Mouse (Mus musculus) gastrocnemius, adult 2 months (tissue): ENCODE results near the gene Arhgef2. TPM values are rescaled to one million over a fixed set of nuclear protein-coding genes. Genes with fewer than 3 reads are reported as not detected.

ENCODE experiments used
- DNase-seq: peaks from one replicate; pipeline ENCODE4 v3.0.0; 2022
- H3K27ac ChIP-seq: fragments of 200-600 bp; 2 replicates; pipeline ENCODE4 v1.8.1; 2022; ENCODE audit warnings: mild to moderate bottlenecking
- H3K4me3 ChIP-seq: fragments of 200-600 bp; 2 replicates; pipeline ENCODE4 v1.8.1; 2022; ENCODE audit warnings: mild to moderate bottlenecking, moderate library complexity
- CTCF ChIP-seq: fragments of 200-600 bp; IDR thresholded peaks from 2 replicates; pipeline ENCODE4 v1.8.1; 2022; ENCODE audit warnings: antibody characterized with exemption, mild to moderate bottlenecking, moderate library complexity
- intact Hi-C: fragments of 180-260 bp; cut with DNase I; formaldehyde crosslinking; loops from one replicate; pipeline ENCODE4 v1.15.1; 2025
- total RNA-seq, 2 experiments: library from RNA; stranded (reverse); gene quantifications; 2 replicates each; pipeline ENCODE4 v1.2.3; 2021

Arhgef2 gene
- total RNA-seq, 2 experiments from 2014 or later = 22.4 to 24.7 TPM

DNA sequence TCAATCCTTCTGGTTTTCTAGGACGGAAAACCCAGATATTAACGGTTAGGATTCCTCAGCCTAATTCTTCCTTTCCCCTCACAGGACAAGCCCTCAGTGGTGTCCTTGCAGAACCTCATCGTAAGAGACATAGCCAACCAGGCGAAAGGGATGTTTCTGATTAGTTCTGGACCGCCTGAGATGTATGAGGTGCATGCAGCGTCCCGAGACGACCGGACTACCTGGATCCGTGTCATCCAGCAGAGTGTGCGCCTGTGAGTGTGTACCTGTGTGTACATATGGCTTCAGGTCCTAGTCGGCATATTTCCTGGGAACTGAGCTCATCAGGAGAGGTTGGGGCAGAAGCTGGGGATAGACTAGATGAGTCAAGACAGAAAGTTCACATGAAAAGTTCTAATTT lies 33.5 kb downstream of the Arhgef2 start:
- intact Hi-C loops = no loop called here
- Histone ChIP-seq H3K4me3 (no peak overlapping the region), H3K27ac (no peak overlapping the region)
- no peak for TF ChIP-seq CTCF
- no peak for DNase-seq

GRCm38 (mm10) chr3:88640676-88641075 lies 34.9 kb downstream of the Arhgef2 start:
- intact Hi-C loops = loop anchor here (1.0 kb wide), 1 partner anchor 33 kb away; no protein-coding TSS in a partner anchor
- peak; percentile 65 for TF ChIP-seq CTCF
- DNase-seq = peak; percentile 61
- Histone ChIP-seq H3K27ac (no peak overlapping the region), H3K4me3 (no peak overlapping the region)

DNA sequence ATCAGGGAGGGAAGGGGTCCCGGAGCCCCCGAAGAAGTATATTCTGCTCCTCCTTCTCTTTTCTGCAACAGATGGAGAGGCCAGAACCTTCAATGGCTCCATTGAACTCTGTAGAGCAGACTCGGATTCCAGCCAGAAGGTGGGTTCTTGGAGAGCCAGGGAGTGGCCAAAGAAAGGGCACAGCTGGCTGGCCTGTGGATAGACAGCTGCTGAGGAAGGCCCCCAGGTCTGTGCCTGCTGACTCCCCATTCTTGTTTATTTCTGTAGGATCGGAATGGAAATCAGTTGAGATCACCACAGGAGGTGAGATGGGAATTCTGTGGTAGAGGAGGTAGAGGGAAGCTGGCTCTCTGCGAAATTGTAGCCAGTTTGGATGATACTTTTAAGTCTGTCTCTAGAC lies 37.3 kb downstream of the Arhgef2 start:
- Histone ChIP-seq H3K4me3 (no peak overlapping the region), H3K27ac (no peak overlapping the region)
- no peak for DNase-seq
- intact Hi-C loops = no loop called here
- no peak for TF ChIP-seq CTCF

DNA sequence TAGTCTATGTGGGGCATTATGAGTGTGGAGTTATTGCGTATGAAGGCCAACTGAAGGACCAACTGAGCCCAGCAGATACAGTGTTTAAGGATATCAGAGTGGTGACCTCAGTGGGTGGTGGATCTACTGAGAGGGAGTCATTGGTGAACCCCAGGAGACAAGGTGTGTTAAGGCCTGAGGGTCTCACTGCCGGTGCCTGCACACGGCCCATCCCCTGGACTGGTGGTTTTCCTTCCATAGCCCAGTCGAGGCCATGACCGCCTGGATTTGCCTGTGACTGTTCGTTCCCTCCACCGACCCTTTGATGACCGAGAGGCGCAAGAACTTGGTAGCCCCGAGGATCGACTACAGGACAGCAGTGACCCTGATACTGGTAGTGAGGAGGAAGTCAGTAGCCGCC lies 40.2 kb downstream of the Arhgef2 start:
- H3K4me3 ChIP-seq = no peak overlapping the region
- no peak overlapping the region for H3K27ac ChIP-seq
- no peak for TF ChIP-seq CTCF
- intact Hi-C loops = no loop called here
- peak; percentile 14 for DNase-seq

- Histone ChIP-seq H3K27ac (no peak overlapping the region), H3K4me3 (no peak overlapping the region)
- no peak for TF ChIP-seq CTCF
- DNase-seq = peak; percentile 13
- intact Hi-C loops = no loop called here
Measured at GRCm38 (mm10) chr3:88646426-88646995, 40.7 kb downstream of the Arhgef2 start.

DNA sequence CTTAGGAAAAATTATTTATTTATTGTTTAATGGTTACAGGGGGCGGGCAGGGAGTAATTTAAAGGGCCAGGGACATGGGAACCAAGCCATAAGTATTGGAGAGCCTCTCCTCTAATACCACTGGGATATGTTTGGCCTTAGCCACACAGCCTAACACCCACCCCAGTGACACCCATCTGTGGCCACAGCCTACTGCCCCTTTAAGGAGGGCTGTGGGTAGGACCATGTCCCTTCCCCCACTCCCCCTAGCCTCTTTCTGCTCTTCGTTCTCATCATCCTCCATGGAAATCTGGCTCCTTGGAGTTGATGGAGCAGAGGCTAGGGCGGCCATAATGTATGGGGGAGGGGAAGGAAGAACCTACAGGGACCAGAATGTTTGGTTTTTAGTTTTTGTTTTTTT lies 41.3 kb downstream of the Arhgef2 start:
- peak; percentile 11 for DNase-seq
- no peak overlapping the region for H3K4me3 ChIP-seq
- TF ChIP-seq CTCF = no peak
- H3K27ac ChIP-seq = no peak overlapping the region
- intact Hi-C loops = no loop called here

GRCm38 (mm10) chr3:88647779-88648413 lies 42.1 kb downstream of the Arhgef2 start:
- peak; percentile 13 for DNase-seq
- Histone ChIP-seq H3K27ac (no peak overlapping the region), H3K4me3 (no peak overlapping the region)
- TF ChIP-seq CTCF = no peak
- intact Hi-C loops = no loop called here

GRCm38 (mm10) chr3:88648452-88649168 lies 42.8 kb downstream of the Arhgef2 start:
- no peak for TF ChIP-seq CTCF
- Histone ChIP-seq H3K4me3 (no peak overlapping the region), H3K27ac (no peak overlapping the region)
- intact Hi-C loops = no loop called here
- DNase-seq = peak; percentile 13

GRCm38 (mm10) chr3:88649186-88649585 lies 43.4 kb downstream of the Arhgef2 start:
- no peak for TF ChIP-seq CTCF
- Histone ChIP-seq H3K27ac (no peak overlapping the region), H3K4me3 (no peak overlapping the region)
- peak; percentile 12 for DNase-seq
- intact Hi-C loops = no loop called here

- intact Hi-C loops = no loop called here
- Histone ChIP-seq H3K27ac (no peak overlapping the region), H3K4me3 (no peak overlapping the region)
- TF ChIP-seq CTCF = no peak
- DNase-seq = no peak
Measured at GRCm38 (mm10) chr3:88649967-88650366, 44.2 kb downstream of the Arhgef2 start.

DNA sequence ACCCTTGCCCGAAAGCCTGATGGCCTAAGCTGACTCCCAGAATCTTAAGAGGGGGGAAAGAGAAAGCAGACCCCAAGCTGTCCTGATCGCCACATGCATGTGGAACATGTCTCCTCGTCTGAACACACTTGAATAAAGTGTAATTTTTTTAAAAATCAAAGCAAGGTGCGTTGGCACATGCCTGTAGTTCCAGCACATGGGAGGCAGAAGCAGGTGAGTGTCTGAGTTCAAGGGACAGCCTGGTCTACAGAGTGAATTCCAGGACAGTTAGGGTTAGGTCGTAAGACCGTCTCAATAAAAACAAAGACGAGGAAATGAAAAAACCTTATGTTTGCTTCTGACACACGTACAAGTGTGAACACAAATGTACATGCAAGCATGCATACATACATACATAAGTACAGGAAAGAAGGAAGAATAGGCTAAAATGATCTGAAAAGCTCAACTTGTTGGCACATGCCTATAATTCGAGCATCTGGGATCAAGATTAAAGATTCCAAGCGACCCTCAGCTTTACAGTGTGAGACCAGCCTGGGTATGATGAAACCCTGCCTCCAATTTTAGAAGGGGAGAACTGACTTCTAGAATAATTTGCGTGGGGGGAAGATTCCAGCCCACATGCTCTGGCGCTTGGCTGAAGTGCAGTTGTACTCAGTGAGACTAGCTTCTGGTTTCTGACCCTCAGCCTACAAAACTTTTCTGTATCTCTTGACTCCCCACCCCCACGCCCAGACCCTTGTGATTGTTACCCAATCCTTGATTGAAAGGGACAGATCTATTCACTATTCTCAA lies 45.1 kb downstream of the Arhgef2 start:
- no peak for TF ChIP-seq CTCF
- intact Hi-C loops = no loop called here
- no peak for DNase-seq
- H3K27ac ChIP-seq = no peak overlapping the region
- H3K4me3 ChIP-seq = no peak overlapping the region

GRCm38 (mm10) chr3:88651669-88652618 lies 46.2 kb downstream of the Arhgef2 start:
- H3K27ac ChIP-seq = no peak overlapping the region
- no peak for DNase-seq
- intact Hi-C loops = no loop called here
- no peak for TF ChIP-seq CTCF
- no peak overlapping the region for H3K4me3 ChIP-seq
